Mouse (Mus musculus) MEL-GATA-1-ER (cell line): Measurements from ENCODE around the gene Fign.

Experiments
- DNase-seq: peaks from one replicate; pipeline ENCODE4 v3.0.0-alpha.2; 2012; ENCODE audit warnings: low read depth; ENCODE audit errors: extremely low read depth

The Fign gene

GRCm38 (mm10) chr2:64059477-64059876 is 38.4 kb downstream of the Fign start:
- DNase-seq = no peak

GRCm38 (mm10) chr2:64048142-64048541 is 49.7 kb downstream of the Fign start:
- DNase-seq = no peak

GRCm38 (mm10) chr2:64043099-64043498 is 54.7 kb downstream of the Fign start:
- no peak for DNase-seq

- DNase-seq = no peak
These were observed 62.4 kb downstream of the Fign start for GRCm38 (mm10) chr2:64035393-64035792.

- DNase-seq = no peak
These were observed 64.0 kb downstream of the Fign start for GRCm38 (mm10) chr2:64033871-64034270.

GRCm38 (mm10) chr2:64025961-64026360 is 71.9 kb downstream of the Fign start:
- no peak for DNase-seq

- no peak for DNase-seq
These were observed 103.4 kb downstream of the Fign start for GRCm38 (mm10) chr2:63994304-63995023.

GRCm38 (mm10) chr2:63985426-63985825 is 112.4 kb downstream of the Fign start:
- DNase-seq = no peak

GRCm38 (mm10) chr2:63982351-63982751 is 115.5 kb downstream of the Fign start:
- no peak for DNase-seq

- no peak for DNase-seq
These were observed 116.4 kb downstream of the Fign start for GRCm38 (mm10) chr2:63981449-63981848.

- DNase-seq = no peak
These were observed 128.2 kb downstream of the Fign start for GRCm38 (mm10) chr2:63969633-63970032.

- DNase-seq = no peak
These were observed 166.8 kb downstream of the Fign start for GRCm38 (mm10) chr2:63931041-63931440.

GRCm38 (mm10) chr2:63926481-63927097 is 171.2 kb downstream of the Fign start:
- no peak for DNase-seq

- no peak for DNase-seq
These were observed 172.1 kb downstream of the Fign start for GRCm38 (mm10) chr2:63925721-63926235.
